Mouse (Mus musculus) spleen, adult 2 months (tissue): ENCODE measurements around the gene Gm49630.
"Not testable (repeated sequence)": the region's sequence is repeated elsewhere in the genome, so short reads cannot be mapped to it uniquely, and the experiment has no call there.

Source experiments
- CTCF ChIP-seq: fragments of 200-500 bp; IDR thresholded peaks from 2 replicates; pipeline ENCODE4 v1.5.1; 2011; ENCODE audit warnings: mild to moderate bottlenecking, inconsistent platforms; ENCODE audit not compliant: insufficient read depth, insufficient read length, insufficient replicate concordance; ENCODE audit errors: extremely low read depth
- POLR2A ChIP-seq: fragments of 200-500 bp; IDR thresholded peaks from 2 replicates; pipeline ENCODE4 v1.6.1; 2011; ENCODE audit warnings: low read depth, low read length, inconsistent platforms

- not testable (repeated sequence) for TF ChIP-seq POLR2A, CTCF
Measured at GRCm38 (mm10) chr17:7396288-7396687, 24.5 kb upstream of the Gm49630 start.
